Mouse (Mus musculus) heart, postnatal 10 days (tissue): ENCODE measurements at regions not wholly inside any gene's neighbourhood (a gene's known extent, or its start where the extent isn't known, plus 50 kb on each side); places are given as distances from the start of the nearest gene placed in this dataset.

Experiments used
- DNase-seq, 2 experiments: peaks; one replicate each; pipeline ENCODE4 v3.0.0; 2021
- intact Hi-C: fragments of 180-260 bp; cut with DNase I; formaldehyde crosslinking; loops from one replicate; pipeline ENCODE4 v1.15.1; 2025

- intact Hi-C loops = no loop called here
- no peak for DNase-seq
Observed at GRCm38 (mm10) chr13:106562588-106562987, 374.2 kb downstream of the Ipo11 start.

GRCm38 (mm10) chr13:106562161-106562560, 374.6 kb downstream of the Ipo11 start:
- intact Hi-C loops = no loop called here
- DNase-seq = no peak

- intact Hi-C loops = no loop called here
- no peak for DNase-seq
Observed at GRCm38 (mm10) chr13:106525406-106526206, 411.2 kb downstream of the Ipo11 start.

GRCm38 (mm10) chr13:106514510-106515169, 422.1 kb downstream of the Ipo11 start:
- no peak for DNase-seq
- intact Hi-C loops = no loop called here

GRCm38 (mm10) chr13:106513669-106514068, 423.1 kb downstream of the Ipo11 start:
- intact Hi-C loops = no loop called here
- DNase-seq = no peak

- intact Hi-C loops = no loop called here
- DNase-seq = no peak
Observed at GRCm38 (mm10) chr13:106510435-106510834, 426.3 kb downstream of the Ipo11 start.

- intact Hi-C loops = no loop called here
- no peak for DNase-seq
Observed at GRCm38 (mm10) chr13:106501273-106501672, 435.5 kb downstream of the Ipo11 start.

- DNase-seq = no peak
- intact Hi-C loops = no loop called here
Observed at GRCm38 (mm10) chr13:106471264-106471663, 465.5 kb downstream of the Ipo11 start.

GRCm38 (mm10) chr13:106454366-106454927, 482.3 kb downstream of the Ipo11 start:
- intact Hi-C loops = no loop called here
- no peak for DNase-seq

- intact Hi-C loops = no loop called here
- DNase-seq = no peak
Observed at GRCm38 (mm10) chr13:106432165-106432564, 504.6 kb downstream of the Ipo11 start.

GRCm38 (mm10) chr13:106406608-106407038, 530.1 kb downstream of the Ipo11 start:
- no peak for DNase-seq
- intact Hi-C loops = no loop called here

GRCm38 (mm10) chr13:106392642-106393041, 544.1 kb downstream of the Ipo11 start:
- no peak for DNase-seq
- intact Hi-C loops = no loop called here

- intact Hi-C loops = no loop called here
- DNase-seq = peak in 1 of 2 experiments; percentile 2
Observed at GRCm38 (mm10) chr13:106388634-106389033, 548.1 kb downstream of the Ipo11 start.

GRCm38 (mm10) chr13:106367589-106367988, 569.2 kb downstream of the Ipo11 start:
- DNase-seq = no peak
- intact Hi-C loops = no loop called here

- no peak for DNase-seq
- intact Hi-C loops = no loop called here
Observed at GRCm38 (mm10) chr13:106352614-106353409, 583.9 kb downstream of the Ipo11 start.

GRCm38 (mm10) chr13:106332025-106332424, 604.7 kb downstream of the Ipo11 start:
- DNase-seq = no peak
- intact Hi-C loops = no loop called here

GRCm38 (mm10) chr13:106318980-106319379, 617.8 kb downstream of the Ipo11 start:
- DNase-seq = no peak
- intact Hi-C loops = no loop called here

GRCm38 (mm10) chr13:106318476-106318875, 618.3 kb downstream of the Ipo11 start:
- DNase-seq = no peak
- intact Hi-C loops = no loop called here

GRCm38 (mm10) chr13:106317300-106317699, 619.5 kb downstream of the Ipo11 start:
- DNase-seq = no peak
- intact Hi-C loops = no loop called here

- no peak for DNase-seq
Observed at GRCm38 (mm10) chr13:106281181-106281580, 655.6 kb downstream of the Ipo11 start.

GRCm38 (mm10) chr13:106259874-106260273, 676.9 kb downstream of the Ipo11 start:
- DNase-seq = no peak
- intact Hi-C loops = no loop called here

More at GRCm38 (mm10) chr13:106281181-106281580, 655.6 kb downstream of the Ipo11 start:
- intact Hi-C loops = no loop called here
